Mouse (Mus musculus) liver, embryonic 13.5 days (tissue): ENCODE data around the gene Prr12. TPM values are rescaled to one million over a fixed set of nuclear protein-coding genes. Genes with fewer than 3 reads are reported as not detected.
"Not testable (repeated sequence)": the region's sequence is repeated elsewhere in the genome, so short reads cannot be mapped to it uniquely, and the experiment has no call there.

ENCODE experiments used
- ATAC-seq: fragments of 200-750 bp; cut with Nextera tagmentation; 2 replicates; pipeline ENCODE4 v1.8.0; 2017; ENCODE audit warnings: low read depth, mild to moderate bottlenecking, moderate number of reproducible peaks, moderate library complexity
- DNase-seq: peaks from one replicate; pipeline ENCODE4 v3.0.0; 2022
- H3K27ac ChIP-seq: fragments of 300-500 bp; sonication (generic); 2 replicates; pipeline ENCODE4 v1.5.1; 2015; ENCODE audit warnings: moderate library complexity, mild to moderate bottlenecking, inconsistent platforms
- H3K27me3 ChIP-seq: fragments of 300-500 bp; sonication (generic); 2 replicates; pipeline ENCODE4 v1.6.1; 2015; ENCODE audit warnings: mild to moderate bottlenecking, inconsistent platforms
- H3K36me3 ChIP-seq: fragments of 300-500 bp; sonication (generic); 2 replicates; pipeline ENCODE4 v1.6.1; 2015; ENCODE audit warnings: mild to moderate bottlenecking, inconsistent platforms
- H3K4me1 ChIP-seq: fragments of 300-500 bp; sonication (generic); replicated peaks from 2 replicates; pipeline ENCODE4 v1.6.1; 2015; ENCODE audit warnings: inconsistent platforms
- H3K4me2 ChIP-seq: fragments of 300-500 bp; sonication (generic); 2 replicates; pipeline ENCODE4 v1.6.1; 2015; ENCODE audit warnings: inconsistent platforms, mild to moderate bottlenecking, moderate library complexity
- H3K4me3 ChIP-seq: fragments of 300-500 bp; sonication (generic); replicated peaks from 2 replicates; pipeline ENCODE4 v1.5.1; 2015; ENCODE audit warnings: mild to moderate bottlenecking, inconsistent platforms
- H3K9ac ChIP-seq: fragments of 300-500 bp; sonication (generic); 2 replicates; pipeline ENCODE4 v1.6.1; 2015; ENCODE audit warnings: mild to moderate bottlenecking, inconsistent platforms
- H3K9me3 ChIP-seq: fragments of 300-500 bp; sonication (generic); replicated peaks from 2 replicates; pipeline ENCODE4 v1.6.1; 2016; ENCODE audit warnings: inconsistent platforms
- WGBS: fragments of 180-500 bp; shearing (Covaris S2); methylation state at CpG from one replicate; pipeline ENCODE4 v1.1.7; 2015; ENCODE audit not compliant: insufficient replicate concordance; 5-methylcytosine and 5-hydroxymethylcytosine counted together
- polyA plus RNA-seq: library from polyadenylated mRNA; unstranded; fragments of >200 nt; fragmentation: Nextera tagmentation; extraction: Ambion mirVana; gene quantifications from 2 replicates; pipeline ENCODE4 v1.2.1, GENCODE M21; 2015

The Prr12 gene
- polyA plus RNA-seq = 1.7 and 2.2 TPM in 2 replicates

DNA sequence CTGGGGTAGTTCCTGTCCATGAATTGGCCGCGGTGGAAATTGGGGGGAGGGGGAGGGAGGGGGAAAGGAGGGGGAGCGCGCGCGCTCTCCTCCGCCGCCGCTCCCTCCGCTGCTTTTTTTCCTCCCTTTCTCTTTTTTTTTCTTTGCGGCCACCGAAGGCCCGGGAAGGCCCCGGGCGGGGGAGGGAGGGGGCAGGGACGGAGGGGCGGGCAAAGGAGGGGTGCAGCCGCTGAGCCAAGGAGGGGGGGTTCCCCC is at the start of gene Prr12:
Gene Prr12 (minus strand): TSS at position 20 of the 255 bp plus-strand sequence.
- Histone ChIP-seq H3K27me3 (no peaks in the 10 kb centered on the region), H3K9me3 (no peaks in the 10 kb centered on the region), H3K4me1 (peaks cover 39% of the 10 kb centered on the region), H3K9ac (peak within 1 kb of the TSS; percentile 87), H3K4me2 (peak within 1 kb of the TSS; percentile 99), H3K4me3 (peak within 1 kb of the TSS; percentile 77), H3K27ac (peak within 1 kb of the TSS; percentile 95), H3K36me3 (peaks cover 25% of the 10 kb centered on the region)
- DNase-seq (no peak), ATAC-seq (peak; percentile 6)
- 0% methylated on average over 8 of the region's 18 CpGs for WGBS

DNA sequence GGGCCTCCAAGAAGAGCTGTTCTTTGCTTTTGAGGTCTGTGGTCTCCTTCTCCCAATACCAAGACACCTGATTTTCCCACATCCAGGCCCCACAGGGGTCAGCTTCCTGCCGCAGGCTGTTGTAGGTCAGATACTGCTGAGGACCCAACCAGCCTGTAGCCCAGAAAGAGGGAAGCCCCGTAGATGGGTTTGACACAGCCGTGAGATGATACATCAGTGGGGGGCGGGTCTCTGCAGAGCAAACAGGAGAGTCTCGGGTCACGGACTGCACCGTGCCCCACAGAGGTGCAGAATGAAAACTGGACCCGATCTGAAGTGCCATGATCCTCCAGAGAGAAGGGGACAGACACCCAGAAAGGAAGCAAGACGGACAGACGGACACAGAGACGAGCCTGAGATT is 49.8 kb upstream of the Prr12 start:
- Histone ChIP-seq H3K27me3 (no peaks in the 10 kb centered on the region), H3K4me2 (peak overlapping the region; percentile 55), H3K4me3 (peak overlapping the region; percentile 39), H3K36me3 (no peaks in the 10 kb centered on the region), H3K4me1 (peaks cover 25% of the 10 kb centered on the region), H3K27ac (no peak overlapping the region), H3K9me3 (no peaks in the 10 kb centered on the region), H3K9ac (peak overlapping the region; percentile 23; the same call in 1 of the 2 replicates)
- no peak for DNase-seq
- peak; percentile 25; the same call in 1 of the 2 replicates for ATAC-seq
- 53% methylated on average over 11 of the region's 11 CpGs for WGBS

DNA sequence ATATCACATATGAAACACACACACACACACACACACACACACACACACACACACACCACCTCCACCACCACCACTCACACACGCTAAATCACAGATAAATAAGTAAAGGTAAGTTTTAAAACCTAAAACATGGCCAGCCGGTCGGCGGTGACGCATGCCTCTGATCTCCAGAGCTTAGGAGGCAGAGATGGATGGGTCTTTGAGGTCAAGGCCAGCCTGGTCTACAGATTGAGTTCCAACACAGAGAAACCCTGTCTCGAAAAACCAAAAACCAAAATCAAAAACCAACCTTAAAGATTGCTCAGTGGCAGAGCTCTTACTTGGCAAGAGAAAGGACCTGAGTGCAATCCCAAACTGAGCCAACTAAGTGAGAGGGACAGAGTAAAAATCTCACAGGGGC is 47.4 kb upstream of the Prr12 start:
- H3K4me1 ChIP-seq = peaks cover 31% of the 10 kb centered on the region
- H3K27ac ChIP-seq = no peak overlapping the region
- H3K9me3 ChIP-seq = no peaks in the 10 kb centered on the region
- H3K9ac ChIP-seq = no peak overlapping the region
- no peak overlapping the region for H3K4me2 ChIP-seq
- H3K4me3 ChIP-seq = no peak overlapping the region
- H3K36me3 ChIP-seq = no peaks in the 10 kb centered on the region
- ATAC-seq (no peak), DNase-seq (no peak)
- H3K27me3 ChIP-seq = no peaks in the 10 kb centered on the region
- WGBS = 75% methylated on average over 6 of the region's 6 CpGs

DNA sequence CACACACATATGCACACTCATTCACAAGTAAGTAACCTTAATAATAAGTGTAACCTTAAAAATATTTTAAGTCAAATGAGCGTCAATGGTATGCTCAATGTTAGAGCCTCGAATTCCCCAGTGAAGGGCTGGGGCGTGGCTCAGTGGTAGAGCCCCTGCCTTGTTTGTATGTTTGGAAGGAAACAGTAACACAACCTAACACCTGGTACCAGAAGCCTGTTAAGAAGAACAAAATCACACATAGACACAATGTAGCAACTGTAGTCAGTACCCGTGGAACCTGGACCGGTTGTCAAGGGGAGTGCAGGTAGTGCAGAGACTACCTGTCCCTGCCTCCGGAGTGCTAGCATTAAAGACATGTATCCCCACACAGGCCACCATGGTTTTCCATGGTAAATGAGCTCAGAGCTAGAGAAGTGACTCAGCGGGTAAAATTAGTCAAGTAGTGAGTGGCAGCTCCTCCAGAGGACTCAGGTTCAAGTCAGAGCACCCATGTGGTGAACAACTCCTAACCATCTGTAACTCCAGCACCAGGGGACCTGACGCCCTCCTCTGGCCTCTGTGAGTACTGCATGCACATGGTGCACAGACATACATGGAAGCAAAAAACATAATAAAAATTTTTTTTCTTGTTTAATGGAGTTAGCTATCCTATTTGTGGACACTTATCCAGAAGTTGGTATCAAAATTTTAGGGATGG is 46.0 kb upstream of the Prr12 start:
- H3K4me2 ChIP-seq = no peak overlapping the region
- DNase-seq (no peak), ATAC-seq (no peak)
- no peaks in the 10 kb centered on the region for H3K27me3 ChIP-seq
- H3K4me3 ChIP-seq = no peak overlapping the region
- peaks cover 35% of the 10 kb centered on the region for H3K4me1 ChIP-seq
- H3K36me3 ChIP-seq = no peaks in the 10 kb centered on the region
- H3K9ac ChIP-seq = no peak overlapping the region
- no peaks in the 10 kb centered on the region for H3K9me3 ChIP-seq
- no peak overlapping the region for H3K27ac ChIP-seq
- 76% methylated on average over 8 of the region's 8 CpGs for WGBS

DNA sequence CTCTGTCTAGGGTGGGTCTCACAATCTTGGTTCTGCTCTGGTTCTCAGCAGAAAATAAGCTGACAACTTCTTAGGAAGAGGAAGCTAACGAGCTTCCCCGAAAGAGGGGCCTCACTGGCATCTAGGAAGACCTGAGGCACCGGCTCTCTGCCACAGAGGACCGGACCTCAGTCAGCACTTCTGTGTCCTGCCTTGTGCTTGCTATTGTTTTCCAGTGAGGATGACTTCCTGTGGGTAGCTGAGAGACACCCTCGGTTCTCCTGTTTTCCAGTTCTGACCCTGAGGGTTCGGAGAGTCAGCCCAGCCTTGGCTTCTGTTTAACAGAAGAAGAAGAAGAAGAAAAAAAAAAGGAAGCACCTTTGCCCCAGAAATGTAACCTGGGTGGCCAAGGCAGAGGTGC is 44.8 kb upstream of the Prr12 start:
- DNase-seq = no peak
- Histone ChIP-seq H3K4me2 (no peak overlapping the region), H3K9me3 (no peaks in the 10 kb centered on the region), H3K9ac (no peak overlapping the region), H3K36me3 (no peaks in the 10 kb centered on the region), H3K27me3 (no peaks in the 10 kb centered on the region), H3K27ac (peak overlapping the region; percentile 43), H3K4me1 (peaks cover 33% of the 10 kb centered on the region), H3K4me3 (no peak overlapping the region)
- no peak for ATAC-seq
- 14% methylated on average over 6 of the region's 6 CpGs for WGBS

DNA sequence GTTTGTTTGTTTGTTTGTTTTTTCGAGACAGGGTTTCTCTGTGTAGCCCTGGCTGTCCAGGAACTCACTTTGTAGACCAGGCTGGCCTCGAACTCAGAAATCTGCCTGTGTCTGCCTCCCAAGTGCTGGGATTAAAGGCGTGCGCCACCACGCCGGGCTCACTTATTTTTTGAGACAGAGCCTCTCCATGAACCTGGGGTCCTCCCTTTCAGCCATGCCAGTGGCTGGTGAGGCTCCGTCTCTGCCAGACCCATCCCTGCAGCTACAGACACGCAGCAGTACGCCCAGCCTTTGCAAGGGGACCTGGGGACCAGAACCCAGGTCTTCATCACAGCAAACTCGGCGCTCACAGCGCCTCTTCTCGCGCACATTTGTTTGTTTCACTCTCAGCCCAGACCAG is 43.3 kb upstream of the Prr12 start:
- H3K4me1 ChIP-seq = peaks cover 41% of the 10 kb centered on the region
- not testable (repeated sequence) for H3K9me3 ChIP-seq, H3K9ac ChIP-seq, ATAC-seq, H3K27ac ChIP-seq, H3K36me3 ChIP-seq, DNase-seq, H3K4me3 ChIP-seq, H3K27me3 ChIP-seq, H3K4me2 ChIP-seq
- WGBS = 85% methylated on average over 14 of the region's 14 CpGs

DNA sequence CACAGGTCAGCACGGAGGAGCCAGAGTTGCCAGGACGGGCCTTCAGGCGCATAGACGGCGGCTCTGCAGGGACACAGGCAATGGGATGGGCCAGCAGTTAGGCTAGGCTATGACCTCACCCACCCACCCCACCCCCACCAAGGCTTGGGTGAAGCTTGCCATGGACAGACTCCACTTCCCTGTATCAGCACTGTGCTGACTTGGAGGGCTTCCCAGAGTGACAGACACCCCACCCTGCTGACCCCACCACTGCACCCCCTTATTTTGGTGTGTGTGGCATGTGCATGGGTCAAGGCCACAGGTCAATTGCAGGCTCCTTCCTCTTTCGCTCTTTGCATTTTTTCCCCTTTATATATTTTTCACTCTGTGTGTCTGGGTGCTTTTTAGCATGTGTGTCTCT is 42.7 kb upstream of the Prr12 start:
- no peak for ATAC-seq
- no peak for DNase-seq
- H3K27ac ChIP-seq = no peak overlapping the region
- 56% methylated on average over 6 of the region's 6 CpGs for WGBS
- H3K4me1 ChIP-seq = peaks cover 47% of the 10 kb centered on the region
- H3K27me3 ChIP-seq = no peaks in the 10 kb centered on the region
- no peaks in the 10 kb centered on the region for H3K9me3 ChIP-seq
- no peak overlapping the region for H3K4me2 ChIP-seq
- no peaks in the 10 kb centered on the region for H3K36me3 ChIP-seq
- H3K9ac ChIP-seq = no peak overlapping the region
- no peak overlapping the region for H3K4me3 ChIP-seq

DNA sequence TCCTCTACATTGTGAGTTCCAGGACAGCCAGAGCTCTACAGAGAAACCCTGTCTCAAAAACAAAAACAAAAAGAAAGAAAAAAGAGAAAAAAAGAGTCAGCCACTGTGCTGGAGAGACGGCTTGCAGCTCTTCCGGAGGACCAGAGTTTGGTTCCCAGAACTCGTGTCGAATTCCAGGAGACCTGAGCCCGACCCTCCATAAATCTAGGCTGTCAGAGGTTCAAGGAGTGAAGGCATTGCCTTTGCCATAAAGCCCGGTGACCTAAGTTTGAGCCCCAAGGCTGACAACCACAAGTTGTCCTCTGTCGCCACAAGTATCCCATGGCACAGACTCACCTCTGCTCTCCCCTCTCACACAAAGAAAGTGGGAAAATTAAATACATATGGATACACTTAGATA is 41.4 kb upstream of the Prr12 start:
- no peaks in the 10 kb centered on the region for H3K36me3 ChIP-seq
- H3K4me1 ChIP-seq = peaks cover 52% of the 10 kb centered on the region
- H3K4me2 ChIP-seq = no peak overlapping the region
- no peak overlapping the region; the same call in 1 of the 2 replicates for H3K27ac ChIP-seq
- no peak for ATAC-seq
- no peaks in the 10 kb centered on the region for H3K9me3 ChIP-seq
- H3K27me3 ChIP-seq = no peaks in the 10 kb centered on the region
- WGBS = 45% methylated on average over 7 of the region's 7 CpGs
- no peak overlapping the region for H3K9ac ChIP-seq
- no peak overlapping the region for H3K4me3 ChIP-seq
- no peak for DNase-seq

DNA sequence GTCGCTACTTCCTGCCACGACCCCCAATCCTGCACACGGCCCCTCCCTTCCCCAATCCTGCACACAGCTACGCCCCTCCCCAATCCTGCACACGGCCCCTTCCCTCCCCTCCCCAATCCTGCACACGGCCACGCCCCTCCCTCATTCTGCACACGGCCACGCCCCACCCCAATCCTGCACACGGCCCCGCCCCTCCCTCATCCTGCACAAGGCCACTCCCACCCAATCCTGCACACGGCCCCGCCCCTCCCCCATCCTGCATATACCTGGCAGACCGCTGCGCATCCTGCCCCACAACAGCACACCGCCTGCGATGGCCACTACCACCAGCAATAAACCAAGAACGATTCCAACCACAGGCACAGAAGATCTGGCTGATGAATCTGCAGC is 40.8 kb upstream of the Prr12 start:
- Histone ChIP-seq H3K27me3 (no peaks in the 10 kb centered on the region), H3K4me1 (peaks cover 54% of the 10 kb centered on the region), H3K9ac (no peak overlapping the region), H3K4me2 (peak overlapping the region; percentile 30), H3K36me3 (no peaks in the 10 kb centered on the region), H3K4me3 (no peak overlapping the region), H3K9me3 (no peaks in the 10 kb centered on the region), H3K27ac (no peak overlapping the region; the same call in 1 of the 2 replicates)
- no peak for DNase-seq
- no peak for ATAC-seq
- whole genome bisulfite sequencing = 25% methylated on average over 17 of the region's 18 CpGs

DNA sequence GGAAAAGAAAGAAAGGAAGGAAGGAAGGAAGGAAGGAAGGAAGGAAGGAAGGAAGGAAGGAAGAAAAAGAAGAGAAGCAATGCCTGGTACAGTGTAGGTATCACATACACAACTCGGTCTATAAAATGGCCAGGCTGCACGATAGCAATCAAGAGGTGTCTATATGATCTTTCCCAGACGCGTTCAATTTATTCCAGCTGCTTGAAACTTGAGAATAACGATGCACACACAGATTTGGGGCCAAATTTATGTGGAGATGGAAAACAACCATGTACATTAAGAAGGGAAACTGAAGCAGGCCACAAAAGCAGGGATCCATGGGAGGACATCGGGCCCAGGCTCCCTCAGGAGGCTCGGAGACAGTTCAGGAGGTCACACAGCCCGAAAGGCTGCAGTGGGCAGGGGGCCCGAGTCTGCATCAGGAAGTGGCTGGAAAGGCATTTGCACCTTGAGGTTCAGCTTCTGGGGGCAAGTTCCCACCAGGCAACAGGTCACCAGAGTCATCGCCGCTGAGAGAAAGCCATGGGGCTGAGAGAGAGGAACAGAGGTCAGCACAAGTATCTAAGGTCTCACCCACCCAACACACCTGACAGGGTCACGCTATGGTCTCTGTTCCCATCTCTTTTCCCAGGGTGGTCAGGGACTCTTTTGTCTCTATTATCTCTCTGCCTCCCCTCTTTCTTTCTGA is 40.3 kb upstream of the Prr12 start:
- ATAC-seq (no peak), DNase-seq (no peak)
- Histone ChIP-seq H3K9me3 (no peaks in the 10 kb centered on the region), H3K4me2 (peak overlapping the region; percentile 30), H3K9ac (no peak overlapping the region), H3K27ac (peak overlapping the region; percentile 63; the same call in 1 of the 2 replicates), H3K4me1 (peaks cover 56% of the 10 kb centered on the region), H3K4me3 (no peak overlapping the region), H3K27me3 (no peaks in the 10 kb centered on the region), H3K36me3 (no peaks in the 10 kb centered on the region)
- 35% methylated on average over 12 of the region's 12 CpGs for WGBS

DNA sequence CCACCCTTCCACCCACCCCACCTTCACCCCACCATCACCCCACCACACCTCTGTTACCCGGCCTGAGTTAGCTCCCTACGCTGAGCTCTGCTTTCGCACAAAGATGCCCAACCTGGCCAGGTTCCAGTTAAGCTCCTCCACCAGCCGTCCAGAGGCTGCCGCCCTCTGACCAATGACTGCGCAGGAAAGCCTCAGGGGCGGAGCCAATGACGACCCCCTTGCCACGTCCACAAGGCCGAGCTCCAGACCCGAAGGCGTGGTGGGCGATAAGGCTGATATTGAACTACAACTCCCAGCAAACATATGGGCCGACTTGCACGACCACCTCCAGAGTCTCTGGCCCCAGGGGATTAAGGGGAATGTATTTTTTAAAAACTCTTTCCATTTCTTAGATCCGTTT is 39.4 kb upstream of the Prr12 start, which contains the start of gene Rcn3:
Gene Rcn3 (minus strand): TSS at position 174 of the 400 bp plus-strand sequence.
- ATAC-seq (peak; percentile 79), DNase-seq (peak; percentile 80)
- Histone ChIP-seq H3K36me3 (0 out of 2 replicates have a peak, but pooled peaks cover 4% of the 10 kb centered on the region), H3K9ac (peak within 1 kb of the TSS; percentile 59), H3K4me3 (peak within 1 kb of the TSS; percentile 58), H3K27me3 (no peaks in the 10 kb centered on the region), H3K27ac (peak within 1 kb of the TSS; percentile 63), H3K4me2 (peak within 1 kb of the TSS; percentile 77), H3K4me1 (peaks cover 56% of the 10 kb centered on the region), H3K9me3 (no peaks in the 10 kb centered on the region)
- 1% methylated on average over 16 of the region's 16 CpGs for WGBS
